Mouse (Mus musculus) leukemia stem cell, adult 10-12 weeks (primary cell): ENCODE results near the gene Vmn2r75. TPM values are rescaled to one million over a fixed set of nuclear protein-coding genes. Genes with fewer than 3 reads are reported as not detected.

Experiments used
- polyA plus RNA-seq: library from polyadenylated mRNA; stranded (reverse); fragments of >175 nt; gene quantifications from 2 replicates; pipeline ENCODE4 v1.2.3, GENCODE M21; 2012; ENCODE audit warnings: low replicate concordance

Vmn2r75 gene
- polyA plus RNA-seq, result not detected in 2 replicates

GRCm38 (mm10) chr7:86171678-86172077, at the start of gene Vmn2r75:
Gene Vmn2r75 (minus strand): TSS chr7:86171778.

Other genes starting within 250 kb of the Vmn2r75 start
- not detected in 2 replicates for gene Vmn2r74, start 210.1 kb downstream of the Vmn2r75 start, polyA plus RNA-seq
- gene Vmn2r76, start 74.5 kb upstream of the Vmn2r75 start, polyA plus RNA-seq, result 0.02 TPM in 1 of 2 replicates, not detected in the other
- gene Olfr310, start 105.4 kb upstream of the Vmn2r75 start, polyA plus RNA-seq, result not detected in 2 replicates
- not detected in 2 replicates for gene Olfr309, start 141.9 kb upstream of the Vmn2r75 start, polyA plus RNA-seq
- gene Olfr308, start 153.9 kb upstream of the Vmn2r75 start, polyA plus RNA-seq, result not detected in 2 replicates
- not detected in 2 replicates for gene Olfr307, start 165.8 kb upstream of the Vmn2r75 start, polyA plus RNA-seq
- gene Olfr305, start 195.2 kb upstream of the Vmn2r75 start, polyA plus RNA-seq, result not detected in 2 replicates
- gene Olfr304, start 214.9 kb upstream of the Vmn2r75 start, polyA plus RNA-seq, result not detected in 2 replicates
- not detected in 2 replicates for gene Olfr303, start 226.0 kb upstream of the Vmn2r75 start, polyA plus RNA-seq
- gene Olfr301, start 232.1 kb upstream of the Vmn2r75 start, polyA plus RNA-seq, result not detected in 2 replicates